Mouse (Mus musculus): ENCODE results near the gene Pcsk1. TPM values are rescaled to one million over a fixed set of nuclear protein-coding genes. Genes with fewer than 3 reads are reported as not detected.
A peak's percentile ranks its signal among the peaks of the same experiment; 100 is the strongest.

Pcsk1 gene
- 0.93 and 1.00 TPM in 2 replicates for polyA plus RNA-seq (2014; fragmentation: Nextera tagmentation; extraction: Ambion mirVana)

- Histone ChIP-seq H3K36me3 (ENCODE audit: control insufficient read depth, insufficient read depth, low read length) (no peaks in the 10 kb centered on the region), H3K27ac (ENCODE audit: low read length) (no peak within 1 kb of the TSS), H3K9ac (replicated peaks; ENCODE audit: low read depth, low read length) (no peak within 1 kb of the TSS), H3K9me3 (ENCODE audit: control insufficient read depth, low read depth, low read length) (no peaks in the 10 kb centered on the region), H3K27me3 (ENCODE audit: control insufficient read depth, insufficient read depth, low read length) (peaks cover 12% of the 10 kb centered on the region), H3K4me1 (ENCODE audit: control insufficient read depth, insufficient read depth, low read length) (no peaks in the 10 kb centered on the region), H3K4me2 (replicated peaks; ENCODE audit: low read depth, low read length) (peak within 1 kb of the TSS; percentile 44), H3K4me3 (ENCODE audit: low read depth, low read length) (peak within 1 kb of the TSS; percentile 22)
- 1% methylated on average over 28 of the region's 28 CpGs for WGBS
- ATAC-seq (ENCODE audit: insufficient number of reproducible peaks, insufficient read depth, low FRiP score, low read depth): no peak
Observed at GRCm38 (mm10) chr13:75089721-75090410, at the start of gene Pcsk1. TSS of gene Pcsk1 (plus strand) at chr13:75089826.

GRCm38 (mm10) chr13:75058818-75059217 is 30.8 kb upstream of the Pcsk1 start:
- ATAC-seq (ENCODE audit: insufficient number of reproducible peaks, insufficient read depth, low FRiP score, low read depth): no peak
- Histone ChIP-seq H3K4me2 (replicated peaks; ENCODE audit: low read depth, low read length) (no peak overlapping the region), H3K4me3 (ENCODE audit: low read depth, low read length) (no peak overlapping the region), H3K4me1 (ENCODE audit: control insufficient read depth, insufficient read depth, low read length) (no peaks in the 10 kb centered on the region), H3K9ac (replicated peaks; ENCODE audit: low read depth, low read length) (no peak overlapping the region), H3K9me3 (ENCODE audit: control insufficient read depth, low read depth, low read length) (no peaks in the 10 kb centered on the region), H3K27me3 (ENCODE audit: control insufficient read depth, insufficient read depth, low read length) (no peaks in the 10 kb centered on the region), H3K27ac (ENCODE audit: low read length) (no peak overlapping the region), H3K36me3 (ENCODE audit: control insufficient read depth, insufficient read depth, low read length) (no peaks in the 10 kb centered on the region)

GRCm38 (mm10) chr13:75063947-75064346 is 25.7 kb upstream of the Pcsk1 start:
- Histone ChIP-seq H3K36me3 (ENCODE audit: control insufficient read depth, insufficient read depth, low read length) (no peaks in the 10 kb centered on the region), H3K4me1 (ENCODE audit: control insufficient read depth, insufficient read depth, low read length) (no peaks in the 10 kb centered on the region), H3K27me3 (ENCODE audit: control insufficient read depth, insufficient read depth, low read length) (no peaks in the 10 kb centered on the region), H3K27ac (ENCODE audit: low read length) (no peak overlapping the region), H3K9ac (replicated peaks; ENCODE audit: low read depth, low read length) (no peak overlapping the region), H3K9me3 (ENCODE audit: control insufficient read depth, low read depth, low read length) (no peaks in the 10 kb centered on the region), H3K4me3 (ENCODE audit: low read depth, low read length) (no peak overlapping the region), H3K4me2 (replicated peaks; ENCODE audit: low read depth, low read length) (no peak overlapping the region)
- WGBS: 82% methylated on average over 3 of the region's 3 CpGs
- ATAC-seq (ENCODE audit: insufficient number of reproducible peaks, insufficient read depth, low FRiP score, low read depth): no peak

- Histone ChIP-seq H3K4me3 (ENCODE audit: low read depth, low read length) (no peak overlapping the region), H3K9ac (replicated peaks; ENCODE audit: low read depth, low read length) (no peak overlapping the region), H3K9me3 (ENCODE audit: control insufficient read depth, low read depth, low read length) (no peaks in the 10 kb centered on the region), H3K36me3 (ENCODE audit: control insufficient read depth, insufficient read depth, low read length) (no peaks in the 10 kb centered on the region), H3K4me2 (replicated peaks; ENCODE audit: low read depth, low read length) (no peak overlapping the region), H3K27ac (ENCODE audit: low read length) (no peak overlapping the region), H3K27me3 (ENCODE audit: control insufficient read depth, insufficient read depth, low read length) (peaks cover 12% of the 10 kb centered on the region), H3K4me1 (ENCODE audit: control insufficient read depth, insufficient read depth, low read length) (no peaks in the 10 kb centered on the region)
- no peak for ATAC-seq (ENCODE audit: insufficient number of reproducible peaks, insufficient read depth, low FRiP score, low read depth)
- WGBS: 24% methylated on average over 6 of the region's 6 CpGs
Observed at GRCm38 (mm10) chr13:75088597-75088996, 1.0 kb upstream of the Pcsk1 start.

- H3K9me3 ChIP-seq (ENCODE audit: control insufficient read depth, low read depth, low read length): no peaks in the 10 kb centered on the region
- ATAC-seq (ENCODE audit: insufficient number of reproducible peaks, insufficient read depth, low FRiP score, low read depth): no peak
- H3K36me3 ChIP-seq (ENCODE audit: control insufficient read depth, insufficient read depth, low read length): no peaks in the 10 kb centered on the region
- 2% methylated on average over 12 of the region's 12 CpGs for WGBS
- no peak overlapping the region for H3K9ac ChIP-seq (replicated peaks; ENCODE audit: low read depth, low read length)
- H3K4me1 ChIP-seq (ENCODE audit: control insufficient read depth, insufficient read depth, low read length): no peaks in the 10 kb centered on the region
- H3K4me2 ChIP-seq (replicated peaks; ENCODE audit: low read depth, low read length): peak overlapping the region; percentile 44
- H3K27ac ChIP-seq (ENCODE audit: low read length): no peak overlapping the region
- H3K4me3 ChIP-seq (ENCODE audit: low read depth, low read length): peak overlapping the region; percentile 22
- H3K27me3 ChIP-seq (ENCODE audit: control insufficient read depth, insufficient read depth, low read length): peaks cover 12% of the 10 kb centered on the region
Observed at GRCm38 (mm10) chr13:75090411-75090779, 769 bp downstream of the Pcsk1 start.

GRCm38 (mm10) chr13:75091071-75091470 is 1.4 kb downstream of the Pcsk1 start:
- Histone ChIP-seq H3K27me3 (ENCODE audit: control insufficient read depth, insufficient read depth, low read length) (peaks cover 12% of the 10 kb centered on the region), H3K9me3 (ENCODE audit: control insufficient read depth, low read depth, low read length) (no peaks in the 10 kb centered on the region), H3K27ac (ENCODE audit: low read length) (no peak overlapping the region), H3K36me3 (ENCODE audit: control insufficient read depth, insufficient read depth, low read length) (no peaks in the 10 kb centered on the region), H3K4me1 (ENCODE audit: control insufficient read depth, insufficient read depth, low read length) (no peaks in the 10 kb centered on the region), H3K9ac (replicated peaks; ENCODE audit: low read depth, low read length) (no peak overlapping the region), H3K4me3 (ENCODE audit: low read depth, low read length) (0 out of 2 replicates have a peak overlapping the region, but pooled peaks have one; percentile 22), H3K4me2 (replicated peaks; ENCODE audit: low read depth, low read length) (no peak overlapping the region)
- ATAC-seq (ENCODE audit: insufficient number of reproducible peaks, insufficient read depth, low FRiP score, low read depth): no peak
- 72% methylated on average over 5 of the region's 5 CpGs for WGBS

GRCm38 (mm10) chr13:75095487-75095886 is 5.9 kb downstream of the Pcsk1 start:
- H3K4me1 ChIP-seq (ENCODE audit: control insufficient read depth, insufficient read depth, low read length): no peaks in the 10 kb centered on the region
- H3K4me3 ChIP-seq (ENCODE audit: low read depth, low read length): no peak overlapping the region
- no peak for ATAC-seq (ENCODE audit: insufficient number of reproducible peaks, insufficient read depth, low FRiP score, low read depth)
- no peak overlapping the region for H3K9ac ChIP-seq (replicated peaks; ENCODE audit: low read depth, low read length)
- no peak overlapping the region for H3K27ac ChIP-seq (ENCODE audit: low read length)
- no peaks in the 10 kb centered on the region for H3K36me3 ChIP-seq (ENCODE audit: control insufficient read depth, insufficient read depth, low read length)
- no peaks in the 10 kb centered on the region for H3K9me3 ChIP-seq (ENCODE audit: control insufficient read depth, low read depth, low read length)
- no peak overlapping the region for H3K4me2 ChIP-seq (replicated peaks; ENCODE audit: low read depth, low read length)
- H3K27me3 ChIP-seq (ENCODE audit: control insufficient read depth, insufficient read depth, low read length): peaks cover 4% of the 10 kb centered on the region; the same call in 1 of the 2 replicates

- Histone ChIP-seq H3K36me3 (ENCODE audit: control insufficient read depth, insufficient read depth, low read length) (no peaks in the 10 kb centered on the region), H3K27me3 (ENCODE audit: control insufficient read depth, insufficient read depth, low read length) (no peaks in the 10 kb centered on the region), H3K9ac (replicated peaks; ENCODE audit: low read depth, low read length) (no peak overlapping the region), H3K4me3 (ENCODE audit: low read depth, low read length) (no peak overlapping the region), H3K27ac (ENCODE audit: low read length) (no peak overlapping the region), H3K4me2 (replicated peaks; ENCODE audit: low read depth, low read length) (no peak overlapping the region), H3K9me3 (ENCODE audit: control insufficient read depth, low read depth, low read length) (no peaks in the 10 kb centered on the region), H3K4me1 (ENCODE audit: control insufficient read depth, insufficient read depth, low read length) (no peaks in the 10 kb centered on the region)
- no peak for ATAC-seq (ENCODE audit: insufficient number of reproducible peaks, insufficient read depth, low FRiP score, low read depth)
- 36% methylated on average over 2 of the region's 2 CpGs for WGBS
Observed at GRCm38 (mm10) chr13:75113114-75113513, 23.5 kb downstream of the Pcsk1 start.

GRCm38 (mm10) chr13:75114007-75114424 is 24.4 kb downstream of the Pcsk1 start:
- Histone ChIP-seq H3K9ac (replicated peaks; ENCODE audit: low read depth, low read length) (no peak overlapping the region), H3K36me3 (ENCODE audit: control insufficient read depth, insufficient read depth, low read length) (no peaks in the 10 kb centered on the region), H3K27ac (ENCODE audit: low read length) (no peak overlapping the region), H3K4me2 (replicated peaks; ENCODE audit: low read depth, low read length) (no peak overlapping the region), H3K4me3 (ENCODE audit: low read depth, low read length) (no peak overlapping the region), H3K9me3 (ENCODE audit: control insufficient read depth, low read depth, low read length) (no peaks in the 10 kb centered on the region), H3K4me1 (ENCODE audit: control insufficient read depth, insufficient read depth, low read length) (no peaks in the 10 kb centered on the region), H3K27me3 (ENCODE audit: control insufficient read depth, insufficient read depth, low read length) (no peaks in the 10 kb centered on the region)
- WGBS: 78% methylated on average over 2 of the region's 2 CpGs
- ATAC-seq (ENCODE audit: insufficient number of reproducible peaks, insufficient read depth, low FRiP score, low read depth): no peak

Measured in stomach, embryonic 14.5 days (tissue).